Mouse (Mus musculus) liver (tissue): ENCODE results near the gene Qsox1.

Source experiments
- DNase-seq: peaks from one replicate; pipeline ENCODE4 v3.0.0-alpha.2; 2020; ENCODE audit warnings: mixed read lengths

Gene Qsox1

DNA sequence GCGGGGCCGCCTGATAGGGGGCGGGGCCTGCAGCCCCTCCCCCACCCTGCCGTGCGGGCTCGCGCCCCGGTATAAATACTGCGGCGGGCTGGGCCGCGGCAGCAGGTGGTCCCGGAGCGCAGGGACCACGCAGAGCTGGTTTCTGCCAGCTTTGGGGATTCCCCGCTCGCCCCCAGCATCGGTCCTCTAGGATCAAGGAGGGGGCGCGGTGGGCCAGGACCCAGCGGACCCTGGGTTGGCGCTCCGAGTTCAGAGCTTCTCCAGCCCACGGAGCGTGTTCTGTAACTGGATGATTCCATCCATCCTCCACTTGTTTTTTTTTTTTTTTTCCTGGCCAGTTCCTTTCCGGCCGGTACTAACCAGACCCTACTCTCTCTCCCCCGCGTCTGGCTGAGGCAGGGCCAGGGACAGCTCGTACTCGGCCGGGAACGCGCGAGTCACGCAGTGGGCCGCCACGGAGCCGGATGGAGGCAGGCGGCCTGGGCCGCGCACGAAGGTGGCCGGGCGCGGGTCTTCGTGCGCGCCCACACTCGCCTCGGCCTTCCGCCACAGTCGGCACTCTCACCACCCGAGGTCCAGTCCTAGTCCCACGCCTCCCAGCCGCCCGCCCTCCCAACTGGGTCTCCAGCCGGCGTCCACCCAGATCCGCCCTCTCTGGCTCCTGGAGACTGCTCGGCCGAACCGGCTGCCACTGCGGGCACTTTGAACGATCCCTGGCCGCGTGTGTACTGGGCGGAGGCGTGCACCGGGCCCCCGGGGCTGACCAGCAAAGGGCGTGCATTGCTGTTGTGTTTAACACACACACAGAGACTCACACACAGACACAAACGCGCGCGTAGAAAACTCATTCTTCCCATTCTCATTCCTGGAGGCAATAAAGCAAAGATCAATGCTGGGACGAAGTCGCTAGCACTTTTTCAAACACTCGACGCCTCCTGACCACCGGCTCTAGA is 70.0 kb downstream of the Qsox1 start:
- no peak for DNase-seq

DNA sequence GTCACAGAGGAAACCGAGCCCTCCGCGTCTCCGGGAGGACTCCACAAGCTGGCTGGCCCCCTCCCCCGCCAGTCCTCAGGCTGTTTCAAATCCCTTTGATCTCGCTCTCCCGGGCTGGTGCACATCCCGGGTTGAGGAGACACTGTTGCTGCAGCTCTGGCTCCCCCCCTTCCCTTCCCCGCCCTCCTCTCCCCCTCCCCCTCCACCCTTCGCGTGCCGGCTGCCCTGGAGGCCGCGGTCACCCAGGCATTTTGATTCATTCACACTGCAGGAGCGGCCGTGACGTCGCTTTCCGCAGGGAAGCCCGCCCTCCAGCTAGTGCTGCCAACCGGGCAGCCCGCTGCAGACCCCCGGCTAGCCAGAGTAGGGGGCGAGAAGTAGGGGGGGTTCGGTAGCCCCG is 70.7 kb downstream of the Qsox1 start:
- no peak for DNase-seq

GRCm38 (mm10) chr1:155741378-155741945 is 71.2 kb downstream of the Qsox1 start:
- DNase-seq: no peak

DNA sequence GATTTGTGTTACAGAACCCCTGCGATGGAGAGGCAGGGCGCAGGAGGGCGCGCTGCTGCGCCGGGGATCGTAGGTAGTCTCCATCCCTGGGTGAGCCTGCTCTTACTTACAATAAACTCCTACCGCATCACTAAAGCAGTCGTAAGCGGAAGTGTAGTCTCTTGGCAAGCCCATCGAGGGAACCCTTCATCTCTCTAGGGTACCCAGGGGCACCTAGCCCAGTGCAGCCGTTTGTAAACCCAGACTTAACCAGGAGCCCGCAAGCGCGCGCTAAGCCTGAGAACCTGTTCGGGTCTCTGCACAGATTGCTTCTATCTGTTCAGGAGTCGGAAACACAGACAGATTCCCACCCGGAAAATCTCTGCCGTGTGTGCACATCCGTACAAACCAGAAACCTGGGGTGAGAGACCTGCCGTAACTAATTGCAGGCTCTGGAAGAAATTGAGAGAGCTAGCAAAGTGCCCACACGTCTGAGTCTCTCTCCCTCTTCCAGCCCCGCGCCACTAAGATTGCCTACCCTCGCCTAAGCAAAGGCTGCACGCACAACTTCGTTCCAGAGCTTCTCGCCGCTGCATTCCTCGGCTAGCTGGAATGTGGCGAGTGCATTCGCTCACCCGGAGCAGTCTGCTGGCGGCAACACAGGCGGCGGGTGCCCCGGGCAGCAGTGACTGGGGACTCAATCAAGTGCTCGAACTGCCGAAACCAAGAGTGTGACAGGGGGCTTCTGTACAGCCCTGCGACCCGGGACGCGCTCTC is 71.9 kb downstream of the Qsox1 start:
- DNase-seq: no peak

DNA sequence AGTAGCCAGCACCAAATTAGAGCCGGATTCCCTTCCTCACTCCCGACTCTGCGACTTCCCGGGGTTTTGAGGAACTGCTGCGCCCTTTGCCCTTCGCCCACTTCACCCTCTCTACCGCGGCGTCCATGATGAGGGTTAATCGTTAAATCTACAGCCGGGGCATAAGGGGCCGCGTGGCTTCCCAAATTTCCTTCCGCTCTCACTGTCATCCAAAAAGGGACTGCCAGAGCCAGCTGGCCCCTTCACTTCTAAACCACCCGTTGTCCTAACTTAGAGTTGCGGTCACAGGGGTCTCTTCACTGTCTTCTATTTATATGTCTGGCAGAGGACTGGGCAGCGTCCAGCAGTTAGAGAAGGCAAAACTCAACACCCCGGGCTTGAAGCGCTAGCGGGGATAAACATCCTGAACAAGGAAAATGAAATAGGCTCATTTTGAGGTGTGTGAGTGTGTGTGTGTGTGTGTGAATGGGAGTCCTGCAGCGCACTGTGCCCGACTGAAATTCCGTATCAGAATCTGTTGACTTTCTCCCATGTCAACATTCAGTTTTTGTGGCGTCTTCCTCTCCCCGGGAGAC is 74.8 kb downstream of the Qsox1 start:
- no peak for DNase-seq

GRCm38 (mm10) chr1:155737017-155737808 is 75.5 kb downstream of the Qsox1 start:
- DNase-seq: no peak

- no peak for DNase-seq
Observed at GRCm38 (mm10) chr1:155736096-155736825, 76.4 kb downstream of the Qsox1 start.

GRCm38 (mm10) chr1:155731156-155731555 is 81.5 kb downstream of the Qsox1 start:
- no peak for DNase-seq

DNA sequence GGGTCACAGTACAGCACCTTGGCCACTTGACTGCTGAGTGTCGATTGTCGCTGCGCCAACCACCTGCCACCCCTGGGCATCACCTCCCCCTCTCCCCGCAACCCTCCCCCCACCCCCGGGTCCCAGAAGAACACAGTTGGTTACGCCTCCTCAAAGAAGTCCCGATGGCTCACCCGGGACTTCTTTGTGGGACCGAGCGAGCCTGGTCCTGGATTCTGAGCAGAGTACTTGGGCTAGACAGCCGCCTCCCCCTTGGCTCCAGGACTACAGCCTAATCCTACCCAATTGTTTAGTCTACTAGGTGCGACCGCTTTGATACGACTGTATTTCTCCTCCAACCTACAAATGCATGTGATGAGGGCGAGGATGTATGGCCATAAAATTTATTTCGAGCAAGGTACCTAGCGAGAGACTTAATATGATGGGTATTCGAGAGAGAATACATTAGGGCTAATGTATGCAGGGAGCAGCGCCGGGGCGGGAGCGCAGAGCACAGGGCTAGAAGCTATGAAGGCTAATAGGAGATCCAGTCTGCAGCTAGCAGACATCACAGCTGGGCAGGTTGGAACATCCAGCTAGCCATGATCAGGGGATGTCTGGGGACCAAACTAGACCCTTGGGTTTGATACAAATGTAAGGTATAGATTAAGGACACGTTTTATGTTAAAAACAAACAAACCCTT is 83.4 kb downstream of the Qsox1 start:
- no peak for DNase-seq

DNA sequence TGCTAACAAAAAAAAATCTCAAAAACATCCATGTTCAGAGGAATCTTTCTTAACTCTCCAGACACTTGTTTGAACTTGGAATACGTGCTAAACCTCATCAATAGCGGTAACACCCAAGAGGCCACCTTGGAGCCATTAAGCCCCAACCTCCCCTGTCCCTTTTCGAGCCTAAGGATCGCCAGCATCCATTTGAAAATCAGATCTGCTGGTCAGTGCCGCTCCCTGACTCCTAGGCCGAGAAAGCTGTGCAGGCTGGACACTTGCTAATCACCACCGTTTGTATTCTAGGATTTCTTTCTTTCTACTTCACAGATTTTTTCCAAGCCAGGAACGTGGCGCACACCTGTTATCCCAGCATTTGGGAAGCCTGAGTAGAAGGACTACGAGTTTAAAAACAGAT is 84.9 kb downstream of the Qsox1 start:
- DNase-seq: no peak
